Mouse (Mus musculus) cortical plate, adult 2 months (tissue): Measurements from ENCODE around the gene E130308A19Rik.

ENCODE experiments used
- CTCF ChIP-seq: fragments of 200-500 bp; IDR thresholded peaks from 2 replicates; pipeline ENCODE4 v1.5.1; 2011; ENCODE audit warnings: mild to moderate bottlenecking, control low read depth, low read length; ENCODE audit not compliant: insufficient read depth; ENCODE audit errors: extremely low read depth
- POLR2A ChIP-seq: fragments of 200-500 bp; IDR thresholded peaks from 2 replicates; pipeline ENCODE4 v1.6.1; 2011; ENCODE audit warnings: mild to moderate bottlenecking, low read length, control low read depth; ENCODE audit not compliant: insufficient read depth; ENCODE audit errors: extremely low read depth

DNA sequence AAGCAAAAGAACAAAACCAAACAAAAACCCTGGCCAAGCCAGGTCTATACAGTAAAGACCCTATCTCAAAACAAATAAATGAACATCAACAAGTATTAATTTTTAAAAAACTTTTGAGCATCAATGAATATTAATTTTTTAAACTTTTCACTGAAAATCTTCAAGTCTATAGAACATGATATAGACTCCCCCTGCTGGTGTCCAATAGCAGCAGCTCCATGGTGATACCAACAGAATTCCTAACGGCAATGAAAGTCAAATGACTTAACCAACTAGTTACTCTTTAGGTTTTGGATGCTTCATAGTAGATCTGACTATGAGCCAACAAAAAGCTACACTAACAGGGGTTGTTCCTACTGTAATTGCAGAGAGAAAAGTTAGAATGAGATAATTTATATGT is 154.6 kb downstream of the E130308A19Rik start:
- TF ChIP-seq CTCF = peak; percentile 12; the same call in 1 of the 2 replicates
- TF ChIP-seq POLR2A = no peak
